In the genomic region with DNA sequence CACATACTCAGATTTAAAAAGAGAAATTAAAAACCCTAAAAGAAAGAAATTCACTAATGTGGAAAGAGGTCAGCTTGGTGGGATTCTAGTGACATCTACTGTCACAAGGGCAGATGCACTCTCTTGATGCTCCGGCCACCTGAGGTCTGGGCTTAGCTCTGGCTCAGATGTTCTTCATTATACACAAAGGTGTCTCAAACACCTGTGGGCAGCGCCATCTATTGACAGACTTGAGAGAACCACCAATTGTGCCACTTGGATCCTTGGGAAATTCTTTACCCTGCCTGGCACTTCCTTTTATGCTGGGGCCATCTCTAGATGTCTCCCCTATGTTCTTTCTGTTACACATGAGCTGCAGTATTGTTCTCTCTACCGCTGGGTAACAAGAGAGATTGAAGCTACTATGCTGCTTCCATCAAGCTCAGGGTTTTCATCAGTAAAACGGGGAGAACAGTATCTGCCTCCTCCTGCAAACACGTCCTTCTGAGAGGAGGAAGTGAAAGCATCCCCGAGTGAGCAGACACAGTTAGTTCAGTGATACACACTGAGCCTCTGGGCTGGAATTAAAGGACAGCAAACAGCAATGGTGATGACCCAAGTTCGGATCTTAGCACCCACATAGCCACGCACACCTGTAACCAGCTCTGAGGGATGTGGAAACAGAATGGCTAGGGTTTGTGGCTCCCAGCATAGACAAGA, we compare ENCODE assay signal across 10 mouse cellular contexts. TPM values are rescaled to one million over a fixed set of nuclear protein-coding genes. Genes with fewer than 3 reads are reported as not detected.
DNase-seq lines count a peak whose midpoint lies in the region; TF ChIP-seq lines count a peak whose summit lies in the region.
"Had no signal": no experiment of that assay in that cellular context is flagged by ENCODE, and none has a peak within 500 bp of the region (broad histone marks: within the 10 kb centered on the region; RNA-seq: fewer than 3 reads in every experiment).

No protein-coding gene starts in this region.

- no peak for TF ChIP-seq POLR2A in small intestine, adult 2 months (IDR thresholded peaks at IDR 0.05; ENCODE audit: low read depth, low read length)

- TF ChIP-seq CTCF in small intestine, adult 2 months (IDR thresholded peaks at IDR 0.05; ENCODE audit: extremely low read depth, insufficient read length, insufficient replicate concordance, low read depth, low read length): peak; percentile 57; the same call in 1 of the 2 replicates

- no peak overlapping the region for H3K27ac ChIP-seq in small intestine, adult 2 months (ENCODE audit: insufficient read depth, low read depth, low read length)

- H3K27me3 ChIP-seq in small intestine, adult 2 months (ENCODE audit: control insufficient read depth, insufficient read depth, low read length): no peaks in the 10 kb centered on the region

- no peaks in the 10 kb centered on the region for H3K36me3 ChIP-seq in small intestine, adult 2 months (ENCODE audit: control insufficient read depth, insufficient read depth, low read length)

- H3K4me1 ChIP-seq in small intestine, adult 2 months (ENCODE audit: control insufficient read depth, insufficient read depth, insufficient read length, low read length): no peaks in the 10 kb centered on the region
- H3K4me1 ChIP-seq: megakaryocyte, embryonic 14.5 days had no signal

- 52% methylated on average over 8 of the region's 8 CpGs for WGBS in small intestine, adult 2 months

- no peak overlapping the region for H3K4me3 ChIP-seq in small intestine, adult 2 months (ENCODE audit: low read depth, low read length)
- H3K4me3 ChIP-seq: megakaryocyte, embryonic 14.5 days had no signal

- DNase-seq in frontal cortex, postnatal 36 days (ENCODE audit: low spot score in 2 of 2): peak; percentile 1 to 15
- DNase-seq in frontal cortex, postnatal 14 days (ENCODE audit: low spot score in 2 of 2): no peak
- DNase-seq in A20 (ENCODE audit: low read depth, low spot score): peak; percentile 92
- DNase-seq in adipocyte (ENCODE audit: low spot score): peak; percentile 10
- peak; percentile 35 for DNase-seq in kidney, postnatal 10 days
- no peak for DNase-seq in gastrocnemius, postnatal 10 days
- DNase-seq in heart, adult 11 months: no peak

RNA-seq across cellular contexts. Expression of a gene that starts 24.8 kb away (rescaled TPM):
- polyA plus RNA-seq in small intestine, adult 2 months (2012; rRNA removed): 1.0 and 1.8 TPM in 2 replicates
- total RNA-seq in gastrocnemius, postnatal 10 days (2021): 10 to 100 TPM in 1 of 2 experiments, 1 to 10 TPM in 1; 9.2 to 14.2 TPM
- total RNA-seq: hematopoietic stem cell, adult 5-6 weeks had no signal

RNA-seq across cellular contexts. Expression of a gene that starts 34.4 kb away (rescaled TPM):
- polyA plus RNA-seq in small intestine, adult 2 months (2012; rRNA removed): 0.32 and 0.57 TPM in 2 replicates
- total RNA-seq in gastrocnemius, postnatal 10 days (2021): 10 to 100 TPM; 13.7 to 17.7 TPM

Comparison
In these comparisons a context has a peak if more than half of its experiments do, and no peak if none do; other contexts are left out.
1. DNase-seq: peak in frontal cortex, postnatal 36 days (2 of 2), A20 (single experiment), adipocyte (single experiment) and kidney, postnatal 10 days (single experiment); none in frontal cortex, postnatal 14 days (0 of 2), gastrocnemius, postnatal 10 days (single experiment) and heart, adult 11 months (single experiment).